In genomic region chr4:58965136-58965535, GRCm38 (mm10) we compare ENCODE assay signal across 28 mouse cellular contexts. TPM values are rescaled to one million over a fixed set of nuclear protein-coding genes. Genes with fewer than 3 reads are reported as not detected.
A peak's percentile ranks its signal among the peaks of the same experiment; 100 is the strongest.
DNase-seq lines count a peak whose midpoint lies in the region; ATAC-seq and TF ChIP-seq lines count a peak whose summit lies in the region.
"Had no signal": no experiment of that assay in that cellular context is flagged by ENCODE, and none has a peak within 500 bp of the region (broad histone marks: within the 10 kb centered on the region; RNA-seq: fewer than 3 reads in every experiment).

No protein-coding gene starts in this region.

- intact Hi-C loops in heart, postnatal 36 days (cut with DNase I) = no loop called here

- H3K4me1 ChIP-seq in stomach, postnatal 0 days (replicated peaks; ENCODE audit: control insufficient read depth, insufficient read depth) = no peaks in the 10 kb centered on the region
- H3K4me1 ChIP-seq: embryonic facial prominence, embryonic 13.5 days; embryonic facial prominence, embryonic 15.5 days; forebrain, embryonic 13.5 days; forebrain, embryonic 15.5 days had no signal

- H3K36me3 ChIP-seq in stomach, postnatal 0 days (ENCODE audit: control insufficient read depth, insufficient read depth, low read length) = no peaks in the 10 kb centered on the region
- H3K36me3 ChIP-seq: forebrain, embryonic 15.5 days; G1E had no signal

- no peak overlapping the region for H3K9ac ChIP-seq in stomach, postnatal 0 days (ENCODE audit: low read length)
- H3K9ac ChIP-seq: embryonic facial prominence, embryonic 13.5 days; embryonic facial prominence, embryonic 15.5 days; forebrain, embryonic 13.5 days; forebrain, embryonic 15.5 days; forebrain, postnatal 0 days had no signal

- no peak overlapping the region for H3K4me3 ChIP-seq in stomach, postnatal 0 days (ENCODE audit: low read depth, low read length)
- H3K4me3 ChIP-seq: embryonic facial prominence, embryonic 13.5 days; embryonic facial prominence, embryonic 15.5 days; erythroblast, embryonic 14.5 days; forebrain, embryonic 13.5 days; forebrain, embryonic 15.5 days had no signal

- no peak overlapping the region for H3K27ac ChIP-seq in stomach, postnatal 0 days (replicated peaks)
- H3K27ac ChIP-seq: embryonic facial prominence, embryonic 13.5 days; embryonic facial prominence, embryonic 15.5 days; forebrain, embryonic 13.5 days; forebrain, embryonic 15.5 days had no signal

- no peak for TF ChIP-seq EP300 in stomach, postnatal 0 days (optimal IDR thresholded peaks at IDR 0.05)

- WGBS in stomach, postnatal 0 days = 78% methylated on average over 1 of the region's 1 CpGs

- DNase-seq in heart, adult 11 months = peak; percentile 71
- DNase-seq in heart, postnatal 36 days = no peak
- peak; percentile 64 for DNase-seq in NIH3T3 (ENCODE audit: low read depth)
- DNase-seq in stomach, postnatal 0 days (ENCODE audit: low spot score) = no peak
- no peak for DNase-seq in spleen, adult 18-20 months
- DNase-seq: adrenal gland, adult 2 months; adrenal gland, postnatal 10 days; adrenal gland, postnatal 25 days; B cell, adult 2 months; cerebellum, adult 11 months; cerebellum, adult 18-20 months; cerebellum, adult 8-10 months; cerebellum, adult 9-11 months; cerebellum, postnatal 14 days; cerebellum, postnatal 36 days; embryo, embryonic 11 days; forebrain, postnatal 0 days had no signal

- TF ChIP-seq CTCF in stomach, postnatal 0 days (IDR thresholded peaks at IDR 0.05; ENCODE audit: low read depth) = no peak

- no peak overlapping the region for H3K4me2 ChIP-seq in stomach, postnatal 0 days (replicated peaks; ENCODE audit: low read depth)
- H3K4me2 ChIP-seq: embryonic facial prominence, embryonic 13.5 days; embryonic facial prominence, embryonic 15.5 days; forebrain, embryonic 13.5 days; forebrain, embryonic 15.5 days had no signal

- H3K9me3 ChIP-seq in stomach, postnatal 0 days (ENCODE audit: control insufficient read depth, low read length) = no peaks in the 10 kb centered on the region
- H3K9me3 ChIP-seq: embryonic facial prominence, embryonic 13.5 days; embryonic facial prominence, embryonic 15.5 days; forebrain, embryonic 13.5 days; forebrain, embryonic 15.5 days; G1E had no signal

- no peaks in the 10 kb centered on the region for H3K27me3 ChIP-seq in stomach, postnatal 0 days (ENCODE audit: control insufficient read depth, insufficient read depth, low read length)
- H3K27me3 ChIP-seq: embryonic facial prominence, embryonic 13.5 days; embryonic facial prominence, embryonic 15.5 days; forebrain, embryonic 13.5 days; forebrain, embryonic 15.5 days had no signal

- peak; percentile 45 for ATAC-seq in stomach, postnatal 0 days (ENCODE audit: low FRiP score, low TSS enrichment)
- no peak for ATAC-seq in frontal cortex, adult (ENCODE audit: low TSS enrichment)
- ATAC-seq: CD4-positive, CD25-positive, alpha-beta regulatory T cell, adult 4 months; forebrain, embryonic 13.5 days; forebrain, embryonic 15.5 days; forebrain, postnatal 0 days had no signal

RNA-seq across cellular contexts. Expression of gene Zkscan16, which starts 21.7 kb away (rescaled TPM):
- not detected for total RNA-seq in heart, postnatal 36 days (2021)
- polyA plus RNA-seq in stomach, postnatal 0 days (2015; fragmentation: Nextera tagmentation; extraction: Ambion mirVana) = 0.11 and 0.13 TPM in 2 replicates
- total RNA-seq: CH12.LX; common myeloid progenitor, adult 5-6 weeks had no signal
- polyA plus RNA-seq: adrenal gland, adult 2 months; CD4-positive, CD25-positive, alpha-beta regulatory T cell, adult 4 months; erythroblast, embryonic 14.5 days; G1E had no signal

RNA-seq across cellular contexts. Expression of gene Ptgr1, which starts 21.8 kb away (rescaled TPM):
- 1 to 10 TPM; 3.0 to 5.3 TPM for total RNA-seq in heart, postnatal 36 days (2021)
- polyA plus RNA-seq in stomach, postnatal 0 days (2015; fragmentation: Nextera tagmentation; extraction: Ambion mirVana) = 454 and 488 TPM in 2 replicates

RNA-seq across cellular contexts. Expression of gene Dnajc25, which starts 29.7 kb away (rescaled TPM):
- 10 to 100 TPM; 18.7 to 19.5 TPM for total RNA-seq in heart, postnatal 36 days (2021)
- 13.4 and 13.7 TPM in 2 replicates for polyA plus RNA-seq in stomach, postnatal 0 days (2015; fragmentation: Nextera tagmentation; extraction: Ambion mirVana)

RNA-seq across cellular contexts. Expression of gene Gm20503, which starts 37.9 kb away (rescaled TPM):
- total RNA-seq in heart, postnatal 36 days (2021) = 1 to 10 TPM; 2.7 TPM
- 18.5 and 21.6 TPM in 2 replicates for polyA plus RNA-seq in stomach, postnatal 0 days (2015; fragmentation: Nextera tagmentation; extraction: Ambion mirVana)
- total RNA-seq: common myeloid progenitor, adult 5-6 weeks; forebrain, postnatal 0 days; G1E had no signal
- polyA plus RNA-seq: adrenal gland, adult 2 months; brain, embryonic 14.5 days; CD4-positive, CD25-positive, alpha-beta regulatory T cell, adult 4 months; erythroblast, embryonic 14.5 days; G1E had no signal

RNA-seq across cellular contexts. Expression of gene Ecpas, which starts 52.6 kb away (rescaled TPM):
- 100 to 1,000 TPM; 212 TPM for total RNA-seq in heart, postnatal 36 days (2021)
- polyA plus RNA-seq in stomach, postnatal 0 days (2015; fragmentation: Nextera tagmentation; extraction: Ambion mirVana) = 13.4 and 13.6 TPM in 2 replicates

Comparison
In these comparisons a context has a peak if more than half of its experiments do, and no peak if none do; other contexts are left out.
1. DNase-seq: peak in heart, adult 11 months (single experiment) and NIH3T3 (single experiment); none in heart, postnatal 36 days (0 of 2), stomach, postnatal 0 days (single experiment) and spleen, adult 18-20 months (0 of 2).